In genomic region chr5:117900921-117901705, GRCm38 (mm10) we compare ENCODE assay signal across 9 mouse cellular contexts.
DNase-seq lines count a peak whose midpoint lies in the region; ATAC-seq and TF ChIP-seq lines count a peak whose summit lies in the region.
"Had no signal": no experiment of that assay in that cellular context is flagged by ENCODE, and none has a peak within 500 bp of the region (broad histone marks: within the 10 kb centered on the region; RNA-seq: fewer than 3 reads in every experiment).

No protein-coding gene starts in this region.

- TF ChIP-seq POLR2A in brain, embryonic 14.5 days (IDR thresholded peaks at IDR 0.05; ENCODE audit: borderline replicate concordance, extremely low read depth, insufficient read depth, insufficient read length, poor library complexity, severe bottlenecking), result no peak

- H3K9ac ChIP-seq in forebrain, embryonic 14.5 days (ENCODE audit: low read length), result no peak overlapping the region
- no peak overlapping the region for H3K9ac ChIP-seq in forebrain, embryonic 11.5 days (ENCODE audit: low read length)
- no peak overlapping the region for H3K9ac ChIP-seq in embryonic facial prominence, embryonic 13.5 days
- H3K9ac ChIP-seq in neural tube, embryonic 15.5 days (replicated peaks), result no peak overlapping the region

- intact Hi-C loops in heart, postnatal 14 days (cut with DNase I), result no loop called here

- ATAC-seq in forebrain, embryonic 14.5 days, result no peak
- no peak for ATAC-seq in forebrain, embryonic 11.5 days (replicated peaks; ENCODE audit: low FRiP score)
- ATAC-seq in embryonic facial prominence, embryonic 13.5 days (ENCODE audit: insufficient number of reproducible peaks, insufficient read depth, low FRiP score, low TSS enrichment, low read depth), result peak; percentile 48; the same call in 1 of the 2 replicates
- no peak for ATAC-seq in neural tube, embryonic 15.5 days (ENCODE audit: low FRiP score)

- DNase-seq in forebrain, embryonic 14.5 days (ENCODE audit: low spot score), result peak; percentile 45
- DNase-seq in forebrain, embryonic 11.5 days (ENCODE audit: low spot score), result no peak
- DNase-seq in brain, embryonic 14.5 days (ENCODE audit: low read depth), result peak; percentile 73
- DNase-seq in kidney, postnatal 10 days, result peak; percentile 52
- DNase-seq in heart, postnatal 14 days, result no peak
- DNase-seq in ovary, adult 18-20 months (ENCODE audit: low spot score), result no peak
- DNase-seq: heart, adult 2 months had no signal

- no peaks in the 10 kb centered on the region for H3K36me3 ChIP-seq in forebrain, embryonic 14.5 days (ENCODE audit: control insufficient read depth, insufficient read depth, low read length)
- no peaks in the 10 kb centered on the region for H3K36me3 ChIP-seq in forebrain, embryonic 11.5 days (ENCODE audit: control insufficient read depth, insufficient read depth, low read length)
- H3K36me3 ChIP-seq in embryonic facial prominence, embryonic 13.5 days, result no peaks in the 10 kb centered on the region
- no peaks in the 10 kb centered on the region for H3K36me3 ChIP-seq in neural tube, embryonic 15.5 days

- H3K9me3 ChIP-seq in forebrain, embryonic 14.5 days (replicated peaks; ENCODE audit: control insufficient read depth, low read length), result no peaks in the 10 kb centered on the region
- H3K9me3 ChIP-seq in forebrain, embryonic 11.5 days (ENCODE audit: control insufficient read depth, low read length), result no peaks in the 10 kb centered on the region
- H3K9me3 ChIP-seq in embryonic facial prominence, embryonic 13.5 days, result no peaks in the 10 kb centered on the region
- no peaks in the 10 kb centered on the region for H3K9me3 ChIP-seq in neural tube, embryonic 15.5 days (replicated peaks)

- 13% methylated on average over 13 of the region's 13 CpGs for WGBS in forebrain, embryonic 14.5 days
- WGBS in forebrain, embryonic 11.5 days, result 19% methylated on average over 13 of the region's 13 CpGs
- WGBS in embryonic facial prominence, embryonic 13.5 days, result 13% methylated on average over 13 of the region's 13 CpGs
- WGBS in neural tube, embryonic 15.5 days, result 25% methylated on average over 13 of the region's 13 CpGs

- H3K4me3 ChIP-seq in forebrain, embryonic 14.5 days (ENCODE audit: low read depth, low read length), result no peak overlapping the region
- no peak overlapping the region for H3K4me3 ChIP-seq in forebrain, embryonic 11.5 days (ENCODE audit: low read depth, low read length)
- no peak overlapping the region for H3K4me3 ChIP-seq in embryonic facial prominence, embryonic 13.5 days
- H3K4me3 ChIP-seq in neural tube, embryonic 15.5 days (replicated peaks), result no peak overlapping the region
- H3K4me3 ChIP-seq: heart, adult 2 months had no signal

- no peaks in the 10 kb centered on the region for H3K27me3 ChIP-seq in forebrain, embryonic 14.5 days (replicated peaks; ENCODE audit: control insufficient read depth, insufficient read depth, low read length)
- H3K27me3 ChIP-seq in forebrain, embryonic 11.5 days (ENCODE audit: control insufficient read depth, insufficient read depth, low read length), result no peaks in the 10 kb centered on the region
- H3K27me3 ChIP-seq in embryonic facial prominence, embryonic 13.5 days, result no peaks in the 10 kb centered on the region
- no peaks in the 10 kb centered on the region for H3K27me3 ChIP-seq in neural tube, embryonic 15.5 days (replicated peaks)

- H3K4me1 ChIP-seq in forebrain, embryonic 14.5 days (ENCODE audit: control insufficient read depth, insufficient read depth, low read length), result no peaks in the 10 kb centered on the region
- peaks cover 8% of the 10 kb centered on the region; the same call in 1 of the 2 replicates for H3K4me1 ChIP-seq in forebrain, embryonic 11.5 days (replicated peaks; ENCODE audit: control insufficient read depth, insufficient read depth, low read length)
- H3K4me1 ChIP-seq in embryonic facial prominence, embryonic 13.5 days, result peaks cover 32% of the 10 kb centered on the region
- H3K4me1 ChIP-seq in neural tube, embryonic 15.5 days, result peaks cover 14% of the 10 kb centered on the region

- no peak overlapping the region for H3K27ac ChIP-seq in forebrain, embryonic 14.5 days (ENCODE audit: low read depth, low read length)
- H3K27ac ChIP-seq in forebrain, embryonic 11.5 days (ENCODE audit: low read depth, low read length), result no peak overlapping the region
- no peak overlapping the region for H3K27ac ChIP-seq in embryonic facial prominence, embryonic 13.5 days
- H3K27ac ChIP-seq in neural tube, embryonic 15.5 days (replicated peaks), result no peak overlapping the region
- H3K27ac ChIP-seq: heart, adult 2 months had no signal

- no peak overlapping the region for H3K4me2 ChIP-seq in forebrain, embryonic 14.5 days (ENCODE audit: low read length)
- H3K4me2 ChIP-seq in forebrain, embryonic 11.5 days (ENCODE audit: low read depth, low read length, severe bottlenecking), result no peak overlapping the region
- H3K4me2 ChIP-seq in embryonic facial prominence, embryonic 13.5 days, result no peak overlapping the region
- no peak overlapping the region for H3K4me2 ChIP-seq in neural tube, embryonic 15.5 days

- peak; percentile 37; the same call in 1 of the 2 replicates for TF ChIP-seq CTCF in brain, embryonic 14.5 days (IDR thresholded peaks at IDR 0.05; ENCODE audit: borderline replicate concordance, extremely low read depth, insufficient read depth, insufficient read length)

Comparison
In these comparisons a context has a peak if more than half of its experiments do, and no peak if none do; other contexts are left out.
1. DNase-seq: peak in forebrain, embryonic 14.5 days (single experiment), brain, embryonic 14.5 days (single experiment) and kidney, postnatal 10 days (single experiment); none in forebrain, embryonic 11.5 days (single experiment), heart, postnatal 14 days (0 of 2) and ovary, adult 18-20 months (single experiment).